Mouse (Mus musculus): ENCODE measurements at regions not wholly inside any gene's neighbourhood (a gene's known extent, or its start where the extent isn't known, plus 50 kb on each side); places are given as distances from the start of the nearest gene placed in this dataset.

- in situ Hi-C loops (cut with MboI; ENCODE audit: low sequenced_read_pairs), result no loop called here
Observed at GRCm38 (mm10) chr13:110769210-110769609, 374.4 kb downstream of the Plk2 start.

DNA sequence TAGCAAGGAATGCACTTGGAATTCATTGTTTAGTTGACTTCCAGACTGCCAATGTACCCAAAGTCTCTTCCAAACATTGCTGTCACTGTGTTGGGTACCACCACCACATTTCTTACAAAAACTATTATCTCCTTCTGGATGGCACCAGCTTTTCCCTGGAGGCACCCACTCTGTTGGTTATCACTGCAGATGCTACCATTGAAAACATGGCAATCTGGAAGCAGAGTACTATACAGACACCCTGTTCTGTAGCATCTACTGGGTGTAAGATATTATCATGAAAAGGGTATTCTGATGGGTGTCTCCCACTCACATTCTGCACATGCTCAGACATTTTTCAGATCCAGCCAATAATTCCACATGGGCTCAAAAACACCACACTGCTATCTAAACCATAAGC is 380.4 kb downstream of the Plk2 start:
- in situ Hi-C loops (cut with MboI; ENCODE audit: low sequenced_read_pairs), result no loop called here

- in situ Hi-C loops (cut with MboI; ENCODE audit: low sequenced_read_pairs), result no loop called here
Observed at GRCm38 (mm10) chr13:110784162-110784785, 389.4 kb downstream of the Plk2 start.

- in situ Hi-C loops (cut with MboI; ENCODE audit: low sequenced_read_pairs), result no loop called here
Observed at GRCm38 (mm10) chr13:110784822-110785221, 390.0 kb downstream of the Plk2 start.

- in situ Hi-C loops (cut with MboI; ENCODE audit: low sequenced_read_pairs), result no loop called here
Observed at GRCm38 (mm10) chr13:110798313-110798712, 403.5 kb downstream of the Plk2 start.

GRCm38 (mm10) chr13:110802841-110803240 is 408.0 kb downstream of the Plk2 start:
- in situ Hi-C loops (cut with MboI; ENCODE audit: low sequenced_read_pairs), result no loop called here

- in situ Hi-C loops (cut with MboI; ENCODE audit: low sequenced_read_pairs), result no loop called here
Observed at GRCm38 (mm10) chr13:110812401-110812800, 417.6 kb downstream of the Plk2 start.

DNA sequence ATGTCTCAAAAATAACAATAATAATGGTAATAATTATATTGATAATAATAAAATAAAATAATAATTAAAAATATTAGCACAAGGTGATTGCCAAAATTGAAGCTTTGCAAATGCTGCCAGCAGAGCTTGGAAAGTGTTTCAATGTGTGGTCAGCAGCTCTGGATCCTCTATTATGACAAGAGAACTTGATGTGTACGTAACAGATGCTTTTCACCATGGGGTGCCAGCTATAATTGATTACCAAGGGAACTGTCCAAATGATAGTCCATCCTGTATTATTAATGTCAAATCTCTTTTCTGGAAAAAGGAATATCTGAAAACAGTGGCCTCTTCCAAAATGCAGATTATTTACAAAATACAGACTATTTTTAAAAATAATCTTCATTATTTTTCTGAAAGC is 419.2 kb downstream of the Plk2 start:
- in situ Hi-C loops (cut with MboI; ENCODE audit: low sequenced_read_pairs), result no loop called here

DNA sequence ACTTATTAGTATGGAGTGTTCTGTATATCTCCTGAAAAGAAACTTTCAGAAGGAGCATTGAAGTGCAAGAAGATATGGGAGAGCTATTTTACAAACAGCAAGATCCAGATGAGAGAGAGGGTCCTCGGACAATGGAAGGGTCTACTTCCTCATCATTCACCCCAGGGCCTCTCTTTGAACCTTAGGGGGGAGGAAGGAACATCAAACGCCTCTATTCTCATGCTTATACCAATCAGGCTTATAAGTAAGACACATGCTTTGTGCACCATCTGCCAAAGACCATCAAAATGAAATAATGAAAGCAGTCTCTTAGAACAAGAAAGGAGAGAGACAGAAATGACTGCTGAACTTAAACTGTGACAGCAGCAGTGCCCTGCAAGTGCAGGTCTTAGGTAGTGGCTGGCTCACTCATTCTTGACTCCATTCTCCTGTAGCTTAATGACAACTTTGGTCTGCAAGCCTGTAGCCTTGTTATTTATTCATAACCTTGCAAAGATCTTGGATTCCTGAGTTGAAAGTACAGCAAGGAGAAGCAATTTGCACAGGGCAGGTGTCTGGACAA is 424.5 kb downstream of the Plk2 start:
- in situ Hi-C loops (cut with MboI; ENCODE audit: low sequenced_read_pairs), result no loop called here

- in situ Hi-C loops (cut with MboI; ENCODE audit: low sequenced_read_pairs), result no loop called here
Observed at GRCm38 (mm10) chr13:110824878-110825277, 429.9 kb upstream of the Actbl2 start.

DNA sequence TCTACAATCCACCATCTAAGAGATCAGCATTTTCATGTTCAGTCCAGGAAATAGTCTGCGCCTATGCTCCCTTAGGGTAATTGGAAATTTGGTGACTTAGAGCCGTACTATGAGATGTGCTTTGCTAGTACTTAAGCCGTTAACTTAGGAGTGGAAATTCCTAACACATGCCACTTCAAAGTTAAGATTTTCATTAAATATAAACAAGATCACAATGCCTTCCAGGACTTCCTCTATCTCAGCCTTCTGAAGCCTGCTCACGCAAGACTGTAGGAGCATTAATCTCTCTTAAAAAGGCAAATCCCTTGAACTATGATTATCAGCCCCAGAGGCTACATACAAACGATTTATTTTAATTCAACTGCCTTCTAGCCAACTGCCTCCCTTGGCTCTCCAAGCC is 422.4 kb upstream of the Actbl2 start:
- in situ Hi-C loops (cut with MboI; ENCODE audit: low sequenced_read_pairs), result no loop called here

DNA sequence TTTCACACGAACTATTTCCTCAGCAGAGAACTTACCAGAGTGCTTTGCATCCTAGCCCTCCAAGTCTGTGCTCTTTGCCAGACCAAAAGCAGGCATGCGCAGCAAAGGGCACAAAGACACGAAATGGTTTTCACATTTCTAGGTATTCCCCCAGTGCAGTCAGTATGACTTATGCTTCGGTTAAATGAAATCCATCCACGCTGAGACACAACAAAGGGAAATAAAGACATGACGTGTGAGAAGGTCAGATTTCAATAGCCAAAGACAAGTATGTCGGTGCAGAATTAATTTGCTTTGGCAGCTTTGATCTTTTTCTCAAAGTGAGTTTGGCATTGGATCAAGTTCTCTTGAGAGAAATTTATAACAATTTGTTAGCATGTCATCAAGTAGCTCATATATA is 417.9 kb upstream of the Actbl2 start:
- in situ Hi-C loops (cut with MboI; ENCODE audit: low sequenced_read_pairs), result no loop called here

DNA sequence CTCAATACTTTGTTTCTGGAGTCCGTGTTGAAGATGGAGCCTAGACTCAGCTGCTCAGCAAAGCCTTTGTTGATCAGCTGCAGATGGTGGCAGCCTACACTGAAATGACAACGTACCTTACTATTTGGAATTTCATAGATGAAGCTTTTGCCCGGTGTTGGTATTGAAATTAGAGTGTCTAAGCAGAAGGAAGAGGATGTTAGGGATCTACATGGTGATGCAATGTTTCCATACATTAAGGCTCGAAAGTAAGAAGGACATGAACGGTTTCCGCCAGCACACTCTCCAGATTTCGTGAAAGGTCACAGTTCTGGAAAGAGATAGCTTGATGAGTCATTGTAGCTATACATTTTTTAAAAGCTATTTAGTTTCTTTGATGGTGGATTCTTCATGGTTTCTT is 412.9 kb upstream of the Actbl2 start:
- in situ Hi-C loops (cut with MboI; ENCODE audit: low sequenced_read_pairs), result no loop called here

DNA sequence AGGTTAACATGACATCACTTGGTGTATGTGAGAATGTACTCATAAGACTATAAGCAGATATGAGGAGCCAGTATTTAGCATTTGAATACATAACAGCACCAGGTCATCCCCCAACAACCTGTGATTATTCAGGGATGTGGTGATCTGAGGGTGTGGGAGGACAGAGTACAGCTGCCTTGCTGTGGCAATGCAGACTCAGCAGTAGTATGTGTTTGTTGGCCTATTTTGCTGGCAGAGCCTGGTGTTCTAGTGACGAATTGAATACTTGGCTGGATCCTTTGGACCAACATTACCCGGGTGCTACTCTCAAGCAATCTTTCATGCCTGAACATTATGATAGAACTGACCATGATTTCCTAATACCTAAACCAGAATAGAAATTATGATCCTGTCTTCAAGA is 409.1 kb upstream of the Actbl2 start:
- in situ Hi-C loops (cut with MboI; ENCODE audit: low sequenced_read_pairs), result no loop called here

DNA sequence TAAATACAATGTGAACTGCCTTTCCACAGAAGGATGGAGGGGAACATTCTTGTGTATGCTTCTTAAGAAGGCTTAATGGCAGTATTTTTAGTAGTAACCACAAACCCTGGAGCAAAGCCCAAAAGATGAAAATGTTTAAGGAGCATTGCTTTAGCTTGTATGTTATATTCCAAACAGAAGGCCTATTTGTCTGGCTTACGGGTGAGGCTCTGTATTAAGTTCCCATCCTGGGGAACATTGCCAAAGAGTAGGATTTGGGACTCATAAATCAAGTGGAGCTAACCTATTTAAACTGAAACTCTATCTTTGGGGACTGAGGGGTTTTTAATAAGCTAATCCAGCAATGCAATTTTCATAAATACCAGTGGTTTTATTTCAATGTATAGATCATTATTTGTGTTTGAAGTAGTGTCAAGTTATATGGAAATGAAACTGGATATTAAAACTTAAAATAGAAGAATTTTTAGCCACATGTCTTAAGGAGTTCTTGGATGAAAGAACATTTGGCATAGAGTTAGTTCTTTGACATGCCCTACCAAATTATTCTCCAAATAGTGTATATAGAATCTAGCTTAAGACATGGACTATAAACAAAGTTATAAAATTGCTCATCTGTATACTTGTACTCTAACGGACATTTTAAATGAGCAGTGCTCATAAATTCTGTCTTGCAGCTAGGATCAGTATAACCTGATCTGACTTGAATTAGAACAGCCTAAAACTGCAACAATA is 401.7 kb upstream of the Actbl2 start:
- in situ Hi-C loops (cut with MboI; ENCODE audit: low sequenced_read_pairs), result no loop called here

GRCm38 (mm10) chr13:110854213-110854612 is 400.6 kb upstream of the Actbl2 start:
- in situ Hi-C loops (cut with MboI; ENCODE audit: low sequenced_read_pairs), result no loop called here

GRCm38 (mm10) chr13:110865902-110866512 is 388.8 kb upstream of the Actbl2 start:
- in situ Hi-C loops (cut with MboI; ENCODE audit: low sequenced_read_pairs), result no loop called here

- in situ Hi-C loops (cut with MboI; ENCODE audit: low sequenced_read_pairs), result no loop called here
Observed at GRCm38 (mm10) chr13:110866713-110867112, 388.1 kb upstream of the Actbl2 start.

GRCm38 (mm10) chr13:110871125-110871775 is 383.6 kb upstream of the Actbl2 start:
- in situ Hi-C loops (cut with MboI; ENCODE audit: low sequenced_read_pairs), result no loop called here

DNA sequence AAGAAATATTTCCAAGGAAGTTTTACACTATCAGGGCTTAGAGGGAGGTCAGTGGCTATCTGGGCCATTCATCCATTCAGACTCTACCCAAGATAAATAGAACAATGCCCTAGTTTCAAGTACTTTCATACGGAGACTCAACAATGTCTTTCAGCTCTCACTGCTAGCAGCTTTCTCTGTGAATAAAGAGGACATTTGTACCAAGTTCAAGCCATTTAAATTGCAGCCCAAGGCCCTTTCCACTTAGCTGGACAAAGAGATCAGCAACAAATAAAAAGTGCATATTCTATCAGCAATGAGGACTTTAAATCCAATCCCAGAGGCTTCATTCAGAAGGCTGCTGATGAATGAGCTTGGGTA is 383.1 kb upstream of the Actbl2 start:
- in situ Hi-C loops (cut with MboI; ENCODE audit: low sequenced_read_pairs), result no loop called here

- in situ Hi-C loops (cut with MboI; ENCODE audit: low sequenced_read_pairs), result no loop called here
Observed at GRCm38 (mm10) chr13:110881573-110881972, 373.2 kb upstream of the Actbl2 start.

- in situ Hi-C loops (cut with MboI; ENCODE audit: low sequenced_read_pairs), result no loop called here
Observed at GRCm38 (mm10) chr13:110882173-110882572, 372.6 kb upstream of the Actbl2 start.

Data from CH12F3 (cell line).